Mouse (Mus musculus): Measurements from ENCODE around the gene Capn8. TPM values are rescaled to one million over a fixed set of nuclear protein-coding genes. Genes with fewer than 3 reads are reported as not detected.

Gene Capn8
- not detected in 2 replicates for polyA plus RNA-seq (2012; ENCODE audit: low replicate concordance)

GRCm38 (mm10) chr1:182564408-182565120, at the start of gene Capn8:
TSS of gene Capn8 (plus strand) at chr1:182565007.

GRCm38 (mm10) chr1:182516758-182517676, 47.8 kb upstream of the Capn8 start, which contains the start of gene Capn2:
TSS of gene Capn2 (minus strand) at chr1:182517608.

Other genes starting within 250 kb of the Capn8 start
- gene Fbxo28, start 223.4 kb upstream of the Capn8 start, polyA plus RNA-seq (2012; ENCODE audit: low replicate concordance): 21.5 and 173 TPM in 2 replicates
- 6.0 and 29.1 TPM in 2 replicates for gene Trp53bp2, start 155.8 kb upstream of the Capn8 start, polyA plus RNA-seq (2012; ENCODE audit: low replicate concordance)
- gene Capn2, start 47.4 kb upstream of the Capn8 start, polyA plus RNA-seq (2012; ENCODE audit: low replicate concordance): 18.9 and 43.8 TPM in 2 replicates
- gene Ccdc185, start 184.2 kb downstream of the Capn8 start, polyA plus RNA-seq (2012; ENCODE audit: low replicate concordance): not detected in 2 replicates
- 0.19 and 1.0 TPM in 2 replicates for gene Susd4, start 198.9 kb downstream of the Capn8 start, polyA plus RNA-seq (2012; ENCODE audit: low replicate concordance)

Data from hematopoietic multipotent progenitor cell, adult 10-12 weeks (in vitro differentiated cells).